Mouse (Mus musculus) natural killer cell, adult 2 months (primary cell): ENCODE results near the gene Arhgef3.
A peak's percentile ranks its signal among the peaks of the same experiment; 100 is the strongest.
"Not testable (repeated sequence)": the region's sequence is repeated elsewhere in the genome, so short reads cannot be mapped to it uniquely, and the experiment has no call there.

Experiments used
- DNase-seq, 2 experiments: peaks; one replicate each; pipeline ENCODE4 v3.0.0; 2022; ENCODE audit warnings: low spot score in 2 of 2

Gene Arhgef3

GRCm38 (mm10) chr14:27231974-27232780 is 117.5 kb downstream of the Arhgef3 start:
- no peak for DNase-seq

- DNase-seq, result no peak
Observed at GRCm38 (mm10) chr14:27233056-27233455, 118.4 kb downstream of the Arhgef3 start.

- no peak for DNase-seq
Observed at GRCm38 (mm10) chr14:27233656-27234055, 119.0 kb downstream of the Arhgef3 start.

GRCm38 (mm10) chr14:27234270-27234840 is 119.7 kb downstream of the Arhgef3 start:
- peak in 1 of 2 experiments; percentile 37 for DNase-seq

- DNase-seq, result no peak
Observed at GRCm38 (mm10) chr14:27235897-27236553, 121.3 kb downstream of the Arhgef3 start.

- peak; percentile 69 for DNase-seq
Observed at GRCm38 (mm10) chr14:27237522-27238187, 123.0 kb downstream of the Arhgef3 start.

- DNase-seq, result no peak
Observed at GRCm38 (mm10) chr14:27238600-27239118, 124.0 kb downstream of the Arhgef3 start.

GRCm38 (mm10) chr14:27239551-27240091 is 124.9 kb downstream of the Arhgef3 start:
- no peak for DNase-seq

- no peak for DNase-seq
Observed at GRCm38 (mm10) chr14:27242253-27242652, 127.6 kb downstream of the Arhgef3 start.

GRCm38 (mm10) chr14:27242769-27243168 is 128.1 kb downstream of the Arhgef3 start:
- no peak for DNase-seq

- DNase-seq, result peak in 1 of 2 experiments; percentile 40
Observed at GRCm38 (mm10) chr14:27243585-27243984, 128.9 kb downstream of the Arhgef3 start.

GRCm38 (mm10) chr14:27244898-27245297 is 130.2 kb downstream of the Arhgef3 start:
- no peak for DNase-seq

- no peak for DNase-seq
Observed at GRCm38 (mm10) chr14:27246424-27246823, 131.7 kb downstream of the Arhgef3 start.

- not testable (repeated sequence) for DNase-seq
Observed at GRCm38 (mm10) chr14:27246948-27247347, 132.2 kb downstream of the Arhgef3 start.

GRCm38 (mm10) chr14:27249121-27249520 is 134.4 kb downstream of the Arhgef3 start:
- DNase-seq, result peak; percentile 67 to 83

GRCm38 (mm10) chr14:27250281-27250789 is 135.6 kb downstream of the Arhgef3 start:
- DNase-seq, result no peak

- no peak for DNase-seq
Observed at GRCm38 (mm10) chr14:27253391-27253790, 138.7 kb downstream of the Arhgef3 start.

- DNase-seq, result no peak
Observed at GRCm38 (mm10) chr14:27262349-27262748, 147.7 kb downstream of the Arhgef3 start.

- no peak for DNase-seq
Observed at GRCm38 (mm10) chr14:27266601-27267000, 151.9 kb downstream of the Arhgef3 start.

- peak; percentile 5 to 12 for DNase-seq
Observed at GRCm38 (mm10) chr14:27268137-27268536, 153.4 kb downstream of the Arhgef3 start.

GRCm38 (mm10) chr14:27268986-27269700 is 154.4 kb downstream of the Arhgef3 start:
- no peak for DNase-seq
